8 mouse cellular contexts compared by ENCODE assay signal in the genomic region with DNA sequence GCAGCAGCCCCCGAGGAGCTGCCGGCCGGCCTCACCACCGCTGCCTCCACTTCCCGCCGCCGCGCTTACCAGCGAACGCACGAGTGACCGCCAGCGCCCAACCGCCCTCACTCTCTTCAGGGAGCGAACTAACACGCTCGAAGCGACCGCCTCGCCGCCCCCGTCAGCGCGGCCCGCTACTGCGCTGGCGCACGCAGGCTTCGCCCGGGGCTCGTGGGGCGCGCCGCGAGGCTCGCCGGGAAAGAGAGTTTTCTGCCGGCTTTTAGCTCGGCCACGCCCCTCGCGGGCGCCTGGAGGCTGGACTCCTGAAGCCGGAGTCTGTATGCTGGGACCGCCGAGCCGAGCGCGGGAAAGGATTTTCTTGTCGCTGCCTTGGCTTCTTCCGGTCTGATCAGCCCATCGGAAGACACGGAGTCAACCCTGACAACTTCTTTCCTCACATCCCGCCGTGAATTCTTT. TPM values are rescaled to one million over a fixed set of nuclear protein-coding genes. Genes with fewer than 3 reads are reported as not detected.
DNase-seq lines count a peak whose midpoint lies in the region; ATAC-seq and TF ChIP-seq lines count a peak whose summit lies in the region.

TSS of gene Tex30 (minus strand) at position 183 of the 459 bp plus-strand sequence.

- H3K9me3 ChIP-seq in MEL (replicated peaks; ENCODE audit: insufficient read depth, low read length): no peaks in the 10 kb centered on the region
- no peaks in the 10 kb centered on the region for H3K9me3 ChIP-seq in forebrain, postnatal 0 days (ENCODE audit: low read length)
- H3K9me3 ChIP-seq in lung, embryonic 15.5 days: no peaks in the 10 kb centered on the region

- H3K27me3 ChIP-seq in MEL (ENCODE audit: control insufficient read depth in 1 of 2, insufficient read depth in 2 of 2, low read length in 2 of 2): no peaks in the 10 kb centered on the region
- H3K27me3 ChIP-seq in cerebellum, adult 2 months (ENCODE audit: control insufficient read depth, insufficient read depth, low read length): no peaks in the 10 kb centered on the region
- no peaks in the 10 kb centered on the region for H3K27me3 ChIP-seq in forebrain, postnatal 0 days (ENCODE audit: insufficient read depth, low read length)
- no peaks in the 10 kb centered on the region for H3K27me3 ChIP-seq in lung, embryonic 15.5 days

- peak within 1 kb of the TSS; percentile 63 to 82 for H3K4me3 ChIP-seq in MEL (ENCODE audit: control insufficient read depth in 1 of 2, insufficient read depth in 1 of 2, low read depth in 2 of 2, low read length in 2 of 2)
- H3K4me3 ChIP-seq in cerebellum, adult 2 months (replicated peaks; ENCODE audit: insufficient read depth, low read depth, low read length): peak within 1 kb of the TSS; percentile 95
- H3K4me3 ChIP-seq in forebrain, postnatal 0 days (ENCODE audit: low read depth, low read length): peak within 1 kb of the TSS; percentile 92
- peak within 1 kb of the TSS; percentile 100 for H3K4me3 ChIP-seq in lung, embryonic 15.5 days

- no peak; a peak in 1 of 4 replicates for TF ChIP-seq EP300 in MEL (IDR thresholded peaks at IDR 0.05; ENCODE audit: low read depth in 1 of 2, low read length in 2 of 2)

- peak; percentile 85 to 96 for TF ChIP-seq POLR2A in MEL (IDR thresholded peaks at IDR 0.05; ENCODE audit: control insufficient read depth in 1 of 2, insufficient read depth in 1 of 2, low read depth in 1 of 2, low read length in 2 of 2, poor library complexity in 1 of 2)
- TF ChIP-seq POLR2A in cerebellum, adult 2 months (IDR thresholded peaks at IDR 0.05; ENCODE audit: borderline replicate concordance, insufficient read depth, low read length): peak; percentile 63; the same call in 1 of the 2 replicates

- H3K79me2 ChIP-seq in MEL (ENCODE audit: control insufficient read depth, insufficient read depth, low read length, poor library complexity): peaks cover 35% of the 10 kb centered on the region

- H3K4me2 ChIP-seq in forebrain, postnatal 0 days (ENCODE audit: low read depth): peak within 1 kb of the TSS; percentile 65
- peak within 1 kb of the TSS; percentile 65 for H3K4me2 ChIP-seq in lung, embryonic 15.5 days

- peaks cover 13 to 26% of the 10 kb centered on the region in 2 experiments for H3K36me3 ChIP-seq in MEL (ENCODE audit: control insufficient read depth in 1 of 2, insufficient read depth in 2 of 2, low read length in 2 of 2)
- H3K36me3 ChIP-seq in forebrain, postnatal 0 days (ENCODE audit: insufficient read depth): peaks cover 4% of the 10 kb centered on the region
- peaks cover 17% of the 10 kb centered on the region for H3K36me3 ChIP-seq in lung, embryonic 15.5 days

- peak; percentile 99 for ATAC-seq in forebrain, postnatal 0 days
- peak; percentile 99 for ATAC-seq in lung, embryonic 15.5 days (ENCODE audit: borderline replicate concordance, extremely low read depth, low FRiP score, low TSS enrichment)

- peak; percentile 96 for DNase-seq in MEL (ENCODE audit: low read depth, low spot score)
- peak; percentile 92 to 93 for DNase-seq in cerebellum, adult 2 months
- DNase-seq in forebrain, postnatal 0 days: peak; percentile 97
- DNase-seq in heart, postnatal 4 days: peak; percentile 95
- DNase-seq in layer of hippocampus, adult 8-10 months (ENCODE audit: low spot score in 2 of 2): peak; percentile 86 to 92
- peak; percentile 92 for DNase-seq in ovary, adult 18-20 months (ENCODE audit: low spot score)
- peak; percentile 97 for DNase-seq in thymus, postnatal 0 days (ENCODE audit: low spot score)

- peak within 1 kb of the TSS; percentile 81 for H3K27ac ChIP-seq in MEL (ENCODE audit: control insufficient read depth, low read depth, low read length)
- peak within 1 kb of the TSS; percentile 68; the same call in 1 of the 2 replicates for H3K27ac ChIP-seq in cerebellum, adult 2 months (ENCODE audit: insufficient read depth, low read length)
- peak within 1 kb of the TSS; percentile 77 for H3K27ac ChIP-seq in forebrain, postnatal 0 days (ENCODE audit: low read depth, low read length)
- peak within 1 kb of the TSS; percentile 98 for H3K27ac ChIP-seq in lung, embryonic 15.5 days

- peaks cover 2 to 4% of the 10 kb centered on the region in 2 experiments; a peak in 3 of 4 replicates for H3K4me1 ChIP-seq in MEL (ENCODE audit: control insufficient read depth in 1 of 2, insufficient read depth in 2 of 2, low read length in 2 of 2)
- H3K4me1 ChIP-seq in cerebellum, adult 2 months (ENCODE audit: control insufficient read depth, insufficient read depth, low read length): no peaks in the 10 kb centered on the region
- peaks cover 2% of the 10 kb centered on the region; the same call in 1 of the 2 replicates for H3K4me1 ChIP-seq in forebrain, postnatal 0 days (ENCODE audit: insufficient read depth)
- H3K4me1 ChIP-seq in lung, embryonic 15.5 days: peaks cover 13% of the 10 kb centered on the region

- TF ChIP-seq CTCF in MEL (IDR thresholded peaks at IDR 0.05 in 2 of 3, conservative IDR thresholded peaks at IDR 0.05 in 1 of 3; ENCODE audit: control insufficient read depth in 1 of 3, insufficient read depth in 1 of 3, low read depth in 2 of 3, low read length in 3 of 3, poor library complexity in 1 of 3, severe bottlenecking in 1 of 3): no peak
- no peak for TF ChIP-seq CTCF in cerebellum, adult 2 months (IDR thresholded peaks at IDR 0.05; ENCODE audit: borderline replicate concordance, insufficient read depth, low read depth, low read length)
- peak; percentile 6; the same call in 1 of the 2 replicates for TF ChIP-seq CTCF in forebrain, postnatal 0 days (IDR thresholded peaks at IDR 0.05; ENCODE audit: low read depth)

- no peak for TF ChIP-seq RAD21 in MEL (IDR thresholded peaks at IDR 0.05; ENCODE audit: low read depth, low read length)

- under 1% methylated on average over 55 of the region's 55 CpGs for WGBS in cerebellum, adult 2 months
- 0% methylated on average over 54 of the region's 55 CpGs for WGBS in forebrain, postnatal 0 days
- under 1% methylated on average over 53 of the region's 55 CpGs for WGBS in lung, embryonic 15.5 days

- peak within 1 kb of the TSS; percentile 87 for H3K9ac ChIP-seq in MEL (ENCODE audit: control insufficient read depth, low read depth, low read length, poor library complexity, severe bottlenecking)
- H3K9ac ChIP-seq in forebrain, postnatal 0 days: peak within 1 kb of the TSS; percentile 61
- H3K9ac ChIP-seq in lung, embryonic 15.5 days: peak within 1 kb of the TSS; percentile 83

TF ChIP-seq in MEL, 35 proteins besides CTCF, POLR2A, EP300 and RAD21 (continues in another document):
- TF ChIP-seq USF1 (IDR thresholded peaks at IDR 0.05; ENCODE audit: low read depth, low read length): peak; percentile 80
- TF ChIP-seq GABPA (IDR thresholded peaks at IDR 0.05; ENCODE audit: low read depth, low read length): no peak
- TF ChIP-seq MAFK (IDR thresholded peaks at IDR 0.05; ENCODE audit: borderline replicate concordance, low read depth, low read length): no peak
- TF ChIP-seq ZMIZ1 (IDR thresholded peaks at IDR 0.05; ENCODE audit: low read depth, low read length): peak; percentile 94
- no peak for TF ChIP-seq TAL1 (IDR thresholded peaks at IDR 0.05; ENCODE audit: low read length)
- TF ChIP-seq TBP (IDR thresholded peaks at IDR 0.05; ENCODE audit: low read depth, low read length): peak; percentile 57; the same call in 1 of the 2 replicates
- no peak for TF ChIP-seq MYC (IDR thresholded peaks at IDR 0.05; ENCODE audit: low read depth, low read length)
- TF ChIP-seq RCOR1 (IDR thresholded peaks at IDR 0.05; ENCODE audit: low read depth, low read length): no peak
- no peak for TF ChIP-seq POLR2AphosphoS5 (IDR thresholded peaks at IDR 0.05; ENCODE audit: borderline replicate concordance, low read depth, low read length)
- no peak for TF ChIP-seq ZC3H11A (IDR thresholded peaks at IDR 0.05; ENCODE audit: low read depth, low read length)
- no peak for TF ChIP-seq USF2 (IDR thresholded peaks at IDR 0.05; ENCODE audit: borderline replicate concordance in 1 of 2, insufficient read depth in 1 of 2, low read depth in 1 of 2, low read length in 2 of 2)
- no peak; the same call in 1 of the 2 replicates for TF ChIP-seq MAX (IDR thresholded peaks at IDR 0.05; ENCODE audit: low read length)
- TF ChIP-seq MXI1 (IDR thresholded peaks at IDR 0.05; ENCODE audit: low read depth, low read length): peak; percentile 80
- no peak for TF ChIP-seq CHD1 (IDR thresholded peaks at IDR 0.05; ENCODE audit: low read depth, low read length)
- TF ChIP-seq NRF1 (IDR thresholded peaks at IDR 0.05; ENCODE audit: insufficient read depth, low read depth, low read length, poor library complexity, severe bottlenecking): peak; percentile 87
- peak; percentile 61; the same call in 1 of the 2 replicates for TF ChIP-seq SIN3A (IDR thresholded peaks at IDR 0.05; ENCODE audit: low read length)
- no peak for TF ChIP-seq MEF2A (IDR thresholded peaks at IDR 0.05; ENCODE audit: extremely low read depth, insufficient replicate concordance, low read depth, low read length, poor library complexity, severe bottlenecking)
- peak; percentile 92 for TF ChIP-seq HCFC1 (IDR thresholded peaks at IDR 0.05; ENCODE audit: low read depth, low read length)
- no peak for TF ChIP-seq JUND (IDR thresholded peaks at IDR 0.05; ENCODE audit: low read depth, low read length)
- TF ChIP-seq UBTF (IDR thresholded peaks at IDR 0.05; ENCODE audit: borderline replicate concordance, insufficient read depth, low read depth, low read length): no peak
- 0 out of 2 replicates have a peak, but pooled peaks have one; percentile 34 for TF ChIP-seq MAZ (IDR thresholded peaks at IDR 0.05; ENCODE audit: low read depth, low read length)
- TF ChIP-seq NELFE (IDR thresholded peaks at IDR 0.05; ENCODE audit: low read depth, low read length): peak; percentile 96
- peak; percentile 92; the same call in 1 of the 2 replicates for TF ChIP-seq E2F4 (IDR thresholded peaks at IDR 0.05; ENCODE audit: borderline replicate concordance, low read depth, low read length)
- TF ChIP-seq POLR2AphosphoS2 (IDR thresholded peaks at IDR 0.05; ENCODE audit: low read length): peak; percentile 88
- no peak for TF ChIP-seq ETS1 (IDR thresholded peaks at IDR 0.05; ENCODE audit: low read depth, low read length)

RNA-seq across cellular contexts. Expression of gene Tex30, which starts in this region (rescaled TPM):
- 85.4 and 88.2 TPM in 2 replicates for total RNA-seq in MEL (2012; rRNA removed)
- 100 to 1,000 TPM in 1 of 2 experiments, not detected in 1; 115 TPM for polyA plus RNA-seq in MEL (2012; ENCODE audit: insufficient read depth in 1 of 2, insufficient read length in 2 of 2, low read depth in 1 of 2, low replicate concordance in 2 of 2, missing spikeins in 1 of 2)
- 10.7 and 11.3 TPM in 2 replicates for polyA plus RNA-seq in cerebellum, adult 2 months (2012; rRNA removed)
- 15.2 and 18.7 TPM in 2 replicates for total RNA-seq in forebrain, postnatal 0 days (2014; rRNA removed)
- polyA plus RNA-seq in forebrain, postnatal 0 days (2015; fragmentation: Nextera tagmentation; extraction: Ambion mirVana): 36.0 and 43.4 TPM in 2 replicates
- 10 to 100 TPM; 17.2 to 20.7 TPM for total RNA-seq in heart, postnatal 4 days (2021)
- total RNA-seq in layer of hippocampus, adult 8-10 months (2022): 1 to 10 TPM; 6.7 to 8.2 (median 7.4) TPM
- polyA plus RNA-seq in lung, embryonic 15.5 days (2015; fragmentation: Nextera tagmentation; extraction: Ambion mirVana): 86.8 and 89.0 TPM in 2 replicates
- 154 and 161 TPM in 2 replicates for polyA plus RNA-seq in thymus, postnatal 0 days (2015; fragmentation: Nextera tagmentation; extraction: Ambion mirVana)

Comparison
In these comparisons a context has a peak if more than half of its experiments do, and no peak if none do; other contexts are left out.
1. Peak in every context shown above with its lines: DNase-seq, ATAC-seq, H3K4me3 ChIP-seq and H3K27ac ChIP-seq.